ENCODE assay signal across 21 mouse cellular contexts in the genomic region with DNA sequence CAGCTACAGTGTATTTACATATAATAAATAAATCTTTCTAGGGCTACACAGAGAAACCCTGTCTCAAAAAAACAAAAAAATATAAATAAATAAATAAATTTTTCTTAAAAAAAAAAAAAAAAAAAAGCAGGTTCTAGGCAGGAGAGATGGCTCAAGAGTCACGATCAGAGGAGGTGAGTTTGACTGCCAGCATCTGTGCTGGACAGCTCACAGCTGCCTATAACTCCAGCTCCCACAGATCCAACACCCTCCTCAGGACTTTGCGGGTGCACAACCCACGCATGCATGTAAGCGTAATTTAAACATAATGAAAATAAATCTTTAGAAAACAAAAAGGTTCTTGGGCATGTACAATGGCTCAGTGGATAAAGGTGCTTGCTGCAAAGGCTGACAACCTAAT. TPM values are rescaled to one million over a fixed set of nuclear protein-coding genes. Genes with fewer than 3 reads are reported as not detected.
DNase-seq lines count a peak whose midpoint lies in the region; ATAC-seq and TF ChIP-seq lines count a peak whose summit lies in the region.
"Had no signal": no experiment of that assay in that cellular context is flagged by ENCODE, and none has a peak within 500 bp of the region (broad histone marks: within the 10 kb centered on the region; RNA-seq: fewer than 3 reads in every experiment).

No protein-coding gene starts in this region.

- no peak for TF ChIP-seq CTCF in lung, postnatal 0 days (IDR thresholded peaks at IDR 0.05)
- TF ChIP-seq CTCF in lung, adult 2 months (IDR thresholded peaks at IDR 0.05; ENCODE audit: insufficient read depth, low read length), result no peak

- H3K4me2 ChIP-seq in kidney, embryonic 15.5 days, result no peak overlapping the region
- no peak overlapping the region for H3K4me2 ChIP-seq in lung, postnatal 0 days (replicated peaks; ENCODE audit: low read depth, low read length)
- H3K4me2 ChIP-seq: embryonic facial prominence, embryonic 15.5 days; heart, embryonic 12.5 days had no signal

- WGBS in kidney, embryonic 15.5 days, result 25% methylated on average over 4 of the region's 4 CpGs
- WGBS in lung, postnatal 0 days, result 53% methylated on average over 4 of the region's 4 CpGs
- 66% methylated on average over 4 of the region's 4 CpGs for WGBS in lung, adult 2 months

- no peak overlapping the region for H3K9ac ChIP-seq in kidney, embryonic 15.5 days
- H3K9ac ChIP-seq in lung, postnatal 0 days (replicated peaks; ENCODE audit: low read depth), result no peak overlapping the region
- H3K9ac ChIP-seq: embryonic facial prominence, embryonic 15.5 days; heart, embryonic 12.5 days had no signal

- no peak overlapping the region for H3K4me3 ChIP-seq in kidney, embryonic 15.5 days (replicated peaks)
- no peak overlapping the region for H3K4me3 ChIP-seq in lung, postnatal 0 days (ENCODE audit: low read depth, low read length)
- no peak overlapping the region for H3K4me3 ChIP-seq in lung, adult 2 months (replicated peaks; ENCODE audit: extremely low read depth, low read depth, low read length)
- H3K4me3 ChIP-seq: embryonic facial prominence, embryonic 15.5 days; erythroblast, embryonic 14.5 days; forebrain, embryonic 10.5 days; gastrocnemius, adult 2 months; heart, embryonic 12.5 days; hindbrain, embryonic 10.5 days had no signal

- no peaks in the 10 kb centered on the region for H3K36me3 ChIP-seq in kidney, embryonic 15.5 days
- no peaks in the 10 kb centered on the region for H3K36me3 ChIP-seq in lung, postnatal 0 days (ENCODE audit: insufficient read depth, low read length)
- H3K36me3 ChIP-seq: embryonic facial prominence, embryonic 15.5 days; forebrain, embryonic 10.5 days; heart, embryonic 12.5 days; hindbrain, embryonic 10.5 days had no signal

- no peaks in the 10 kb centered on the region for H3K9me3 ChIP-seq in kidney, embryonic 15.5 days (replicated peaks)
- no peaks in the 10 kb centered on the region for H3K9me3 ChIP-seq in lung, postnatal 0 days (ENCODE audit: low read length)
- H3K9me3 ChIP-seq: embryonic facial prominence, embryonic 15.5 days; forebrain, embryonic 10.5 days; heart, embryonic 12.5 days; hindbrain, embryonic 10.5 days had no signal

- H3K27me3 ChIP-seq in kidney, embryonic 15.5 days, result no peaks in the 10 kb centered on the region
- no peaks in the 10 kb centered on the region for H3K27me3 ChIP-seq in lung, postnatal 0 days (replicated peaks; ENCODE audit: insufficient read depth, low read length)
- H3K27me3 ChIP-seq: embryonic facial prominence, embryonic 15.5 days; heart, embryonic 12.5 days; Patski had no signal

- H3K4me1 ChIP-seq in kidney, embryonic 15.5 days, result 0 out of 2 replicates have a peak, but pooled peaks cover 11% of the 10 kb centered on the region
- no peaks in the 10 kb centered on the region for H3K4me1 ChIP-seq in lung, postnatal 0 days (ENCODE audit: insufficient read depth, low read depth, low read length)
- H3K4me1 ChIP-seq in lung, adult 2 months (ENCODE audit: control insufficient read depth, insufficient read depth, low read length), result no peaks in the 10 kb centered on the region
- H3K4me1 ChIP-seq: embryonic facial prominence, embryonic 15.5 days; forebrain, embryonic 10.5 days had no signal

- no peak for TF ChIP-seq EP300 in lung, postnatal 0 days (IDR thresholded peaks at IDR 0.05)

- 0 out of 2 replicates have a peak overlapping the region, but pooled peaks have one; percentile 3 for H3K27ac ChIP-seq in kidney, embryonic 15.5 days
- H3K27ac ChIP-seq in lung, postnatal 0 days (ENCODE audit: low read length), result no peak overlapping the region
- H3K27ac ChIP-seq: embryonic facial prominence, embryonic 15.5 days; forebrain, embryonic 10.5 days; gastrocnemius, adult 2 months; hindbrain, embryonic 10.5 days had no signal

- no peak for ATAC-seq in kidney, embryonic 15.5 days (replicated peaks; ENCODE audit: low FRiP score)
- peak; percentile 60; the same call in 1 of the 2 replicates for ATAC-seq in lung, postnatal 0 days
- ATAC-seq: forebrain, embryonic 14.5 days; Patski had no signal

- no peak for TF ChIP-seq POLR2A in lung, adult 2 months (IDR thresholded peaks at IDR 0.05; ENCODE audit: borderline replicate concordance, extremely low read depth, low read depth, low read length)

- no peak for DNase-seq in kidney, adult 11 months
- DNase-seq in lung, postnatal 0 days (ENCODE audit: low spot score), result peak; percentile 48
- DNase-seq in lung, adult 2 months, result no peak
- DNase-seq in lung, postnatal 36 days, result peak; percentile 17
- DNase-seq in spleen, postnatal 4 days (ENCODE audit: low spot score in 2 of 2), result no peak
- no peak for DNase-seq in left cerebral cortex, adult 8-10 months (ENCODE audit: low spot score in 2 of 2)
- DNase-seq: adrenal gland, adult 8-10 months; adrenal gland, postnatal 36 days; cerebellum, adult 8-10 months; cerebellum, postnatal 14 days; embryo, embryonic 11 days; gastrocnemius, adult 2 months; gastrocnemius, postnatal 25 days had no signal

RNA-seq across cellular contexts. Expression of gene Iqcg, which starts 20.0 kb away (rescaled TPM):
- 3.9 and 4.2 TPM in 2 replicates for polyA plus RNA-seq in kidney, embryonic 15.5 days (2015; fragmentation: Nextera tagmentation; extraction: Ambion mirVana)
- polyA plus RNA-seq in lung, postnatal 0 days (2015; fragmentation: Nextera tagmentation; extraction: Ambion mirVana), result 6.0 and 7.6 TPM in 2 replicates
- polyA plus RNA-seq in lung, adult 2 months (2012; rRNA removed), result 0.84 and 1.9 TPM in 2 replicates
- 1 to 10 TPM; 3.1 to 6.3 (median 4.9) TPM for total RNA-seq in left cerebral cortex, adult 8-10 months (2022)

RNA-seq across cellular contexts. Expression of gene Rpl35a, which starts 20.2 kb away (rescaled TPM):
- polyA plus RNA-seq in kidney, embryonic 15.5 days (2015; fragmentation: Nextera tagmentation; extraction: Ambion mirVana), result 999 and 1,117 TPM in 2 replicates
- 641 and 670 TPM in 2 replicates for polyA plus RNA-seq in lung, postnatal 0 days (2015; fragmentation: Nextera tagmentation; extraction: Ambion mirVana)
- polyA plus RNA-seq in lung, adult 2 months (2012; rRNA removed), result 146 and 225 TPM in 2 replicates
- 100 to 1,000 TPM; 315 to 399 (median 349) TPM for total RNA-seq in left cerebral cortex, adult 8-10 months (2022)

RNA-seq across cellular contexts. Expression of gene Lmln, which starts 26.3 kb away (rescaled TPM):
- polyA plus RNA-seq in kidney, embryonic 15.5 days (2015; fragmentation: Nextera tagmentation; extraction: Ambion mirVana), result 2.3 and 4.1 TPM in 2 replicates
- 1.1 TPM in 2 replicates for polyA plus RNA-seq in lung, postnatal 0 days (2015; fragmentation: Nextera tagmentation; extraction: Ambion mirVana)
- 2.6 and 5.0 TPM in 2 replicates for polyA plus RNA-seq in lung, adult 2 months (2012; rRNA removed)
- 10 to 100 TPM in 3 of 4 experiments, 1 to 10 TPM in 1; 9.2 to 14.9 (median 11.5) TPM for total RNA-seq in left cerebral cortex, adult 8-10 months (2022)

Comparison
In these comparisons a context has a peak if more than half of its experiments do, and no peak if none do; other contexts are left out.
1. DNase-seq: peak in lung, postnatal 0 days (single experiment) and lung, postnatal 36 days (single experiment); none in kidney, adult 11 months (single experiment), lung, adult 2 months (single experiment), spleen, postnatal 4 days (0 of 2) and left cerebral cortex, adult 8-10 months (0 of 2).